Mouse (Mus musculus) liver, adult (tissue): ENCODE data around the gene Ppfibp1.

Experiments used
- GATA4 ChIP-seq: IDR thresholded peaks from 2 replicates; pipeline ENCODE4 v1.6.1; 2014; ENCODE audit warnings: mild to moderate bottlenecking, low read length; ENCODE audit not compliant: insufficient replicate concordance

Ppfibp1 gene

DNA sequence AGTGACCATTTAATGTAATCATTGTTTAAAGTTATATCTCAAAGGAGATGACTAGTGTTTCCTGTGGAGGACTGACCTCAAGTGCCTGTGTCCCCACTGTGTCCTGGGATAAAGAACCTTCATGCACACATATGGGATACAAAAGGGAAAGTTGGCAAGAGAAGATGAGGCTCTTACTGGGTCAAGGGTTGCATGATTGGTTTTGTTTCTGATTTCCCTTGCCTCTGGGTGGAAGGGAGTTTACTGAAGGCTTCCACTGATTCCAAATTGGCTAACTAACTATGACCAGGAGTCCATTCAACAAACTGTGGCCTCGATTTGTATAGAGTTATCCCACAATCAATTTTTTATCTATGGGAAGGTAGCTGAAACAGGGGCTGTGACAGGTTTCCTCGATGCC, 15.3 kb downstream of the Ppfibp1 start:
- no peak for TF ChIP-seq GATA4

GRCm38 (mm10) chr6:146904707-146905106, 16.4 kb downstream of the Ppfibp1 start:
- no peak for TF ChIP-seq GATA4

DNA sequence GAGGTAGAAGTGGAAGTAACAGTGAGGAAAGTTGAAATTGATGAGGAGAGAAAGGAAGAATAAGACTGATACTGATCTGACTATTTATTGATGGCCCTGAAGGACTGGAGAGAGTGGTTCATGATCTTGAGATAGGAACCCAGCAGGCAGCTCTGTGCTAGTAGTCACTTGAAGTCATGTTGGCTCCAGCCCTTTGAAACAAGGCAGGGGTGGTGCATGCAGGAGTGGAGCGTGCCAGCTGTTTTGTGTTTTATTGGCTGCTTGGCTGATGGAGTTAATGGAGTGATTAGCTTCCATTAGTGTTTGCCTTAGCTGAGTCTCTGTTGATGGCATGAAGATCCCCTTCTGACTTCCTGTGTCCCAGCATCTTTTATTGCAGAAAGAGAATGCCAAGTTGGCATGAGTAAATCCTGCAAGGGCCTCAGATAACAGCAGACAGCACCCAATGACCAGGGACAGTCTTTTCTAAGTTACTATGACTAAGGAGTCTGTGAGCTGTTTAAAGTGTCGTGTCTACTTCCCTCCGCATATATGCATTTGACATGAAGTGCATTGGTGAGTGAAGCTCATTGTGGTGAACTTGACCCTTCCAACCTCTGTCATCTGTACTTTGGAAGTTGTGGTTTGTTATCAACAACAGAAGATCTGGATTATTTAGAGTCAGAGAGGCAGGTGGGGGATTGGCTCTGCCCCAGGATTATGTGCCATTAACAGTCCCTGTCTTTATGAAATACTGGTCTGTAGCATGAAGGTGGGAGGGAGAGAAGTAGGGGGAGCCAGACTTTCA, 17.9 kb downstream of the Ppfibp1 start:
- no peak for TF ChIP-seq GATA4

DNA sequence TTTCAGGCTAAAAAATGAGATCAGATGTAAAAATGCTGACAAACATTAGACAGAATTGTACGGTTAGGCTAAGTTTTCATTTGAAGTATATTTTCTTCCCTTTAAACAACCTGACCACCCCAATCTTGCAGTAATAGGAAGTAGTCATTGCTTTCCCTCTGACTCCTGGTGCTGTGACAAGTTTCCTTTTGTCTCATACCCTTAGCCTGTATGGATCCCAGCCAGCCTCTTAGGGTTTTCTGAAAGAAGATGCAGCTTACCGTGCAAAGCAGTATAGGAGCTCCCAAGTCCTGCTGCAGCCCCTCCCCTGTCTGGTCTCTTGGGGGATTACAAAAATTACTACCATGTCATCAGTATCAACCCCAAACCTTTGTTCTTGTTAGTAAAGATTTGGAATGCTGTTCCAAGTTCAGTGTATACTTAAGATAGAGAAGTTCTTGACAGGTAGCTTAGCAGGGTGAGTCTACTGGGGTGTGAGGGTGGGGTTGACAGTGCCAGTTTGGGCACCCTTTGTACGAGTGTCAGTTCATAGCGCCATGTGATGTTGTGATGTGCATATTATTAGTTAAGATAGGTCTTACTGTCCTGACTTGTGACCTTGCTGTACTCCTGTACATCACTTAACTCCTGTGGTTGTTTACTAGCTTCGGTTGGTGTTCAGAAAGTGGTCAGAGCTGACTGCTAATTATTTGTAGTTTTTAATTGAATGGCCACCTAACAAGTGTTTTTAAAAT, 18.9 kb downstream of the Ppfibp1 start:
- TF ChIP-seq GATA4 = no peak

GRCm38 (mm10) chr6:146907795-146908190, 19.5 kb downstream of the Ppfibp1 start:
- no peak; the same call in 1 of the 2 replicates for TF ChIP-seq GATA4

- TF ChIP-seq GATA4 = no peak
Measured at GRCm38 (mm10) chr6:146908801-146909200, 20.5 kb downstream of the Ppfibp1 start.

GRCm38 (mm10) chr6:146909725-146910489, 21.6 kb downstream of the Ppfibp1 start:
- TF ChIP-seq GATA4 = no peak

DNA sequence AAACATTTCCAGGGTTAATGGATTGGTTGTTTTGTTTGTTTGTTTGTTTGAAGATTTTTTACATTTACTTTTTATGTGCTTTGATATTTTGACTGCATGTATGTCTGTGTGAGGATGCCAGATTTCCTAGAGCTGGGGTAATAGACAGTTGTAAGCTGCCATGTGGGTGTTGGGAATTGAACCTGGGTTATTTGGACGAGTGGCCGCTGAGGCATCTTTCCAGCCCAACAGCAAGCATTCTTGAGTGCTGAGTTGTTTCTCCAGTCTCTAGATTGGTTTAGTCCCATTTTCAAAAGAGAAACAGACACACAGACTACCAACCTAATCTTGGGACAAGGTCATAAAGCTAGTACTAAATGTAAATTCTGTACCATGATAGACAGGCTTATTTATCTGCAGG, 22.5 kb downstream of the Ppfibp1 start:
- TF ChIP-seq GATA4 = no peak

- peak; percentile 78; the same call in 1 of the 2 replicates for TF ChIP-seq GATA4
Measured at GRCm38 (mm10) chr6:146912835-146913488, 24.7 kb downstream of the Ppfibp1 start.

DNA sequence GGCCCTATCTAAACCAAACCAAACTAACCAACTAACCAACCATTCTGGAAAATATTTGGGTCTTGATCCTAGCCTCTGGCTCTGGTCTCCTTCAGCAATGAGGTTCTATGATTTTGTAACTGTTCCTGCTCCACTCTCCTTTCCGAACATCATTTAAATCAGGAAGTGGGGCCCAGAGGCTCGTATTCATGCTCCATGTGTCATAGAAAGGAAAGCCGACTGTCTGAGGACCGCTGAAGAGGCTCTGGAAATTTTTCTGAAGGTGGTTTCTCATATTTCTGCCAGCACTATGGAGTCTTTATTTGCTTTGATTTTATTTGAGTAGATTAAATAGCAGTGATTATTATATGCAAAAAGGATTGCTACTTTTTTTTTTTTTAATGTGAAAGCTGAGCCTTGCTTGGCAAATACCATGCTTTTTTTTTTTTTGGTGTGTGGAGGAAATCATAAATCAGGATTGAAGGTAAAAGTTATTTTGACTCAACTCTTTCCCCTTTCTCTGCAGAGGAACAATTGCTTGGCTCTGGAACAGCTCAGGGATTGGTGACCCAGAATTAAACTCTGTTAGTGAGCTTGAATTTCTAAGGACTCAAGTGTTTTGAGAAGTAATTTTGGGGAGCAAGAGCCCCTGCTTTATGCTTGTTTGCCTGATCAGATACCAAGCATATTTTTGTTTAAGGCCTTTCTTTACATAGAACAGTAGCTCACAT, 25.4 kb downstream of the Ppfibp1 start:
- TF ChIP-seq GATA4 = no peak

DNA sequence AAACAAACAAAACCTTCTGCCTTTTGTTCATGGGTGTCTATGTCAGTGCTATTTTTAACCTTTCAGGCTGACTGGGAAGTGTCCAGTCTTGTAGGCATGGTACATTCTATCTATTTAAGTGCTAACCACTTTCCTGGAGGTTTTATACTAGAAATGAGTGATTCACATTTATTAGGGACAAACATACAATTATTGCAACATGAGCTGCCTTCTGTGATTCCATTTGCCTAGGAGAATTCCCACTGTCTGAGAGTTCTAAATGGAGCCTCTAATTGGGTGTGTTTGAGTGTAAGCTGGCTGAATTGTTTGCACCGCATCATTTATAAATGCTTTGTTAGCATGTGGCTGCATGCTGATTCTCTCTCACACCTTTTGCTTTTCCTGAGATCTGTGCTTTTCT, 27.5 kb downstream of the Ppfibp1 start:
- TF ChIP-seq GATA4 = no peak

- TF ChIP-seq GATA4 = no peak
Measured at GRCm38 (mm10) chr6:146917396-146917795, 29.1 kb downstream of the Ppfibp1 start.

DNA sequence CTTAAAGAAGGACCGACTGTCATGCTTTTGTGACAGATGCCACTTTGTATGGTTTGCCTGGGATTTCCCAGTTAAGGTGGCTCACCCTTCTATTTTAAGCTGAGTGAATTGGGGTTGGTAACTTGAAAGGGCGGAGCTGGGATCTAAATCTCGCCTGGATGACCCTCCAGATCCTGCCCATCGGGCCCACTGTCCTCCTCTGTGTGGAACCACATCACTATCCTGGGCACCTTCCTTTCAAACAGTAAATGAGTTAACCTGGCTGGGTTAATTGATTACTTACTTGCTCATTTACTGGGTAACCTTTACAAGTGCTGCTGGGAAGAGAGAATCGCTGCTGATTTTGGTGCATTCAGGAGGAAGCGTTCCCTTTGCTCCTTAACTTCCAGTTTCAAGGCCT, 30.1 kb downstream of the Ppfibp1 start:
- TF ChIP-seq GATA4 = no peak

- TF ChIP-seq GATA4 = no peak
Measured at GRCm38 (mm10) chr6:146926415-146926980, 38.2 kb downstream of the Ppfibp1 start.
